Mouse (Mus musculus): ENCODE data around the gene Lrmp.
"Not testable (repeated sequence)": the region's sequence is repeated elsewhere in the genome, so short reads cannot be mapped to it uniquely, and the experiment has no call there.

Lrmp gene

DNA sequence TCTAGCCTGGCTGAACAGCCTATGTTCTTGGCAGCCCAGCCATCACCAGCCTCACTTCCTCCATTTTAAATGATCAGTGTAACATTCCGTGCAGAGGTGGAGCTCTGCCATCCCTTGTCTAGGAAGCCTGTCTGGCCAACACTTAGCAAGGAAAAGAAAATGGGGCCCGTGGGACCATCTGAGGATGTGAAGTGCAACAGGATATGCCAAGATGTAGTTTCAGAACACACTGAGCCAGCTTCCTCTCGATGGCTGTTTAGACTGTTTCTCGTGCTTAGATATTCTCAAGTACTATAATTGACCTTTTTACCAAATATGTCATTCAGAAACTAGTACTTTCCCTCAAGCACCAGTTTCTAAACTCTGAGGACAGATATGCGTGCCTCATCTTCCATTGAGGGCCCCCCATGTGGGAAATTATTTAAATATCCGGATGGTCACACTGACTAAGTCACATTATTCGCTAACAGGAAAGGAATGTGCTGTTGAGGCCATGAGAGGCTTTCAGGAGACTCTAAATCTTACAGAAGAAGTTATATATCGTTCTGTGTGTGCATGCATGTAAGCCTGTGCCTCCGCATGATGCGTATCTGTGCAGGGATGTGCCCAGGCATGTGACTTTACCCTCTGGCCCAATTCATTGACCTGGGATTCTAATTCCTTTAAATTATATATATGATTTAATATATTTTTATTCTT lies 11.1 kb upstream of the Lrmp start:
- DNase-seq (ENCODE audit: low spot score), result no peak

DNA sequence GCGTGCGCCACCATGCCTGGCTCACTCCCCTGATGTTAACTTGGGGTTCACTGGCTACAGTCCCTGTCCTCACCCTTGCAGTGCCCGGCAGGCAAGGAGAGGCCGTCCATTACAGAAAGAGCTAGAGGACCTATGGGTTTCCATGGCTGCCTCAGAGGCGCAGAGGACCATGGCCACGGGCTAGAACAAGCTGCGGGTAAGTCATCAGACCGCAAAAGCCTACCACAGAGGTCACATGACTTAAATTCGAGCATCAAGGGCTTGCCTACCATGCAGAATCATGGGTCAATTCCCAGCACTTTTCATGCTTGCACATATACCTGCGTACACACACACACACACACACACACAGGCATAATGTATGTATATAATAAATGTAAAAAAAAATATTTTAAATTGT lies 10.0 kb upstream of the Lrmp start:
- no peak for DNase-seq (ENCODE audit: low spot score)

DNA sequence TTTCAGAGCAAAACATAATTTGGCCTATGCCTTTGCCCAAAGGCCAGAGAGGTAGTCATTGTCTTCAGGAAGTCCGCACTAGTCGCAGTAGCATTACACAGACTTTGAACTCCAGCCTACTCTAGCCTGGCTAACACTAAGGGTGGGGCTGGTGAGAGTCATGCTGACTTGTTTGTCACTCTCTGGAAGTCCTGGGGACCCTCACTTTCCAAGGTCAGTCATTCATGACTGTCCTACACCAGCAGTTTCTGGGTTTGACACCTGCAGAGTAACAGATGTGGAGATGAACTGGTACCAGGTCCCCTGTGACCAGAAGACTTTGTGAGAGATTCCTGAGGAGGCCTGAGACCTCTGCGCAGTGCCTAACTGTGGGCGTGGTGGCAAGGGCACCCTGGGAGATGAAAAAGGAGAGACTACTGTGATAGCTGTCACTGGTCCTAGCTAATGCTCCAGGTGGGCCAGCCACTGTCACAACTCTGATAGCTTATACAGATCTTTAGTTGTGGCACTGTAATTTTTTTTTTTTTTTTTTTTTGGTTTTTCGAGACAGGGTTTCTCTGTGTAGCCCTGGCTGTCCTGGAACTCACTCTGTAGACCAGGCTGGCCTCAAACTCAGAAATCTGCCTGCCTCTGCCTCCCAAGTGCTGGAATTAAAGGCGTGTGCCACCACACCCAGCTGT lies 9.2 kb upstream of the Lrmp start:
- DNase-seq (ENCODE audit: low spot score), result no peak

DNA sequence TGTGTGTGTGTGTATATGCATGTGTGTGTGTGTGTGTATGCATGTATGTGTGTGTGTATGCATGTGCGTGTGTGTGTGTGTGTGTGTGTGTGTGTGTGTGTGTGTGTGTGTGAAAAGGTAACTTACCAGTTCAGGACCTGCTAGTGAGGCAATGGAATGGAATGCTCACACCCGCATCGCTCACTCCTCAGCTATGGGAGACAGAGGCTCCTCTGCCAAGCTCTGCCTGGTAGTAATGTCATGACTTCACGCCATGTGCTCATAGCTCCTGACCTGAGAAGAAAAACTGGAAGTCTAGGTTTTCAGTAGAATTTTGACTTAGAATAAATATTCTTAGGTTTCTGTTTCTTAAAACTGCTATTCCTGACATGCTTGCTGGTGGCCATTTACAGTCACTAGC lies 4.7 kb upstream of the Lrmp start:
- no peak for DNase-seq (ENCODE audit: low spot score)

DNA sequence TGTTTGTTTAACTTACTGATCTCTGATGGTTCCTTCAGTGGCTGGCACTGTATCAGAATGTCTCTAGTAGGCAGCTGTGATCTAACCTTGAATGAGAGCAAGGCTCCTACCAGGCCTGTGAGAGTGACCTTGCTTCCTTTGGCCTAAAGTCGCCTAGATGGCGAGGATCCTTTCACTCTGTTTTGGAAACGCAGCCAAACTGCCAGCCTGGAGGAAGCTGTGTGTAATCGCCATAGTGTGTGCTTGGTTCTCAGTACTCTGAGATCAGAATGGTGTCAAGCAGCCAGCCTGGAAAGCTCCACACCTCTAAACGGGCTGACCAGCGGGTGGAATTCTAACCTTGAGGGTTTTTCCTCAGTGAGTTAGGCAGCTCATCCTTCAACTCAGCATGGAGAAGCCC lies 2.6 kb upstream of the Lrmp start:
- DNase-seq (ENCODE audit: low spot score), result no peak

DNA sequence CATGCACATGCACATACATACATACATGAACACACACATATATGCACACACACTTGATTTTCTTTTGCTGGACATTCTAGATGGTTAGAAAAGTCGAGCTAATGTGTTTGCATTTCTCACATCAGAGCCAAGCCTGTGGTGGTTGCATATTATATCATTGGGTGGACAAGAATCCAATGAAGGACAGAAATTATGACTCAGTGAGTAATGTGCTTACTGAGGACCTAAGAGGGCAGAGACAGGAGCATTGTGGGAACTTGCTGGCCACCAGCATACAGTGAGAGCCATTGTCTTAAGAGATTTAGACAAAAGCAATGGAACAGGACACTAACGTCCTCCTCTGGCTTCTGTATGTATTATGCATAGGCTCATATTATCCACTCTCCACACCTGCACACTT lies 892 bp upstream of the Lrmp start:
- DNase-seq (ENCODE audit: low spot score), result no peak

DNA sequence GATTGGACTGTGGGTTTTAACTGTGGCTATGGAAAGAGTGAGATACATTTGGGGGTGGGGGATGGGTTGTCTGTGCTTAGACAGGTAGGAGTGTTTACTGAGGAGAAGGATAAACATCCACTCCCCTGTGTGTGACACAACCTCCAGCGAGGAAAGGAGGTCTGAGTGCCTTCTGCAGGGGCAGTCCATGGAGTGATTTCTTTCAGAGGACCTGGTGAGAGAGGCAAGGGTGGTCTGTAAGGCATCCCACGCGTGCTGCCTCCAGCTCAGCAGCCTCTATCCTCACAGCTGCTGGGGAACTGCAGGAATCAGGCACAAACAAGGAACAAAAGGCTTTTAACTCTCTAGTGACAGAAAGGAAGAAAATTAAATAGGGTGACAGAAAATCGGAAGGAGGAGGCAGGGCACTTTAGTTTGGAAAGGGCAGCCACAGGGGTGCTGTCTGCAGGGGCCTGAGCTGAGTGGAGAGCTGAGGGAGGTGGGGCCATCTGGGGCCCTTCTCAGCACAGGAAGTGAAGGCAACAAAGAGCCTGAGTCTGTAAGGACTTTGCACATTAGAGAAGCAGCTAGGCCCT lies 732 bp downstream of the Lrmp start:
- DNase-seq (ENCODE audit: low spot score), result no peak

DNA sequence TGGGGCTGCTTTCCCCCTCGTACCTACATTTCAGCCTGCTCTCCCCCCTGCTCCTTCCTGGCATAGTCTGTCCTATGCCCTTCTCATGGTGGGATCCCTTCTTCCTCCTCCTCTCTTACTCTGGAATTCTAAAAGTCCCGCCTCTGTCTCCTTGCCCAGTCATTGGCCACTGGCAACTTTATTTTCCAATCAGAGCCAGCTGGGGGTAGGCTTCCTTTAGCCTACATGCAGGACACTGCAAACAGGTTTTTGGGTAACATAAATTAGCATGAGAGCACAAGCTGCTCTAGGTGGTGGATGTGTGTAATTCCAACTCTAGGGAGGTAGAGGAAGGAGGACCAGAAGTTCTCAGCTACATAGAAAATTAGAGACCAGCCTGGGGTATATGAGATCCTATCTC lies 4.6 kb downstream of the Lrmp start:
- no peak for DNase-seq (ENCODE audit: low spot score)

DNA sequence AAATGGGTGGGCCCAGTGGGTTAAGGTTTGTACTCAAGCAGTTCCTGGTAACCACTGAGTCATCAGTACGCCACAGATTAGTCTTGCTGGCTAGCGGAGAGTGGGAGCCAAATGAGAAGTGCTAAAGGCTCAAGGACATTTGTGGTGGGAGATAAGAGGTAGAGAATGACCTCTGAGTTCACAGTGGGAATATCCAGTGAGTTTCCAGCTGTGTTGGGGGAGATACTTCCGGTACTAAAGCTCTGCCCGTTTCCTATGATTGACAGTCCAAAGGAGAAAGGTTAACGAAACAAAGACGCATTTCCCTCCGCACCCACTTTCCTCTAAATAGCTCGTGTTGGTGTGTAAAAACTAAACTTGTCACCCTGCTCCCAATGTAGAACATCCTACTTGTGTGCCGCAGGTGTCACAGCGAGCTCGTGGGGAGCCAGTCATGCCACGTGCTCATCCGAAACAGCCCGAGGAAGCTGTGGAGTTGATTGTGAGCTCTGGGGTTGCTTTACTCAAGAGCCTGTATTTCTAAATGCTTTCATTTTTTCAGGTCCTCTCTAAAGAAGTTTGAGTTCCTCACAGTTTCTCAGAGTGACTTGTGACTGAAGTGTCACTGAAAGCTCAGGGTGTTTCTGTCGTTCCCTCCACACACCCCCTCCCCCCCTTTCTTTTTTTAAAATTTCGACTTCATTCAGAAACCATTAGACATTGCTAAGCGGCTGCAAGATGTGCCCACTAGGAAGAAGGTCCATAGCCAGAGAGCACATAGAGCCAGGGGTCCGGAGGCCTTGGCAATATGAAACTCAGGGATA lies 5.5 kb downstream of the Lrmp start:
- DNase-seq (ENCODE audit: low spot score), result peak; percentile 39

DNA sequence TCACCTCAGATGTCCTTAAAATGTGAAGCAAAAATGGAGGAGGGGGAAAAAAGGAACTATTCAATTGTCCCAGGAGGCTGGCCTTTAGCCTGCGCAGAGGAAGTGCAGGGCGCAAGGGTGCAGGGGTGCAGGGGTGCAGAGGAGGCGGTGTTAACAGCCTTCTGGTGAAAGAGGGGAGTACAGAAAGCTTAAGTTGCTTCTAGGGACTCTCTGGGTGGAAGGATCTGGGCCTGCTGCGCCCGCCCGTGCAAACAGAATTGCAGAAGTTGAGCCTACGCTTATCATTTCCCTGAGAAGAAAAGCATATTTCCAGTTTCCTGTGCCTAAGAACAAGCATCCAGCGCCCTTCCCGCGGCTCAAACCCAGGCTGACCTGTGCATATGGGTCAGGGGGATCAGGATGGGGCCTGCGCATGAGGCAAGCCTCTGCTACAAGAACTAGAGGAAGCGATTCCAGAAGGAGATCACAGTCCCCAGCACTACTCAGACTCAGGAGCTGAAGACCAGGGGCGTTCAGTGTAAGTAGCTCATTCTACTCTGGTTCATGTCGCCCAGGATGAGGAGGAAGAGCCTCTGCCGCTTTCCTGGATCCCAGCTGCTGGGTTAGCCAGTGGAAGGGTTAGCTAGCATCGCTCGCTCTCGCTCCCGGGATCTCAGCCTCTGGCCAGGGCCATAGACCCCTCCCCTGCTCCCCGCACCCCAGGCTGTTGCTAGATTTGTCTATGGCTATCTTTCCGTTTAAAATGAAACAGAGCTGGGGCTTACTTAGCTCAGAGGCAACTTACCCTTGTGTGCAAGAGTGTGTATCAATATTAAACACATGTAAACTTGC lies 6.4 kb downstream of the Lrmp start:
- peak; percentile 41 for DNase-seq (ENCODE audit: low spot score)

DNA sequence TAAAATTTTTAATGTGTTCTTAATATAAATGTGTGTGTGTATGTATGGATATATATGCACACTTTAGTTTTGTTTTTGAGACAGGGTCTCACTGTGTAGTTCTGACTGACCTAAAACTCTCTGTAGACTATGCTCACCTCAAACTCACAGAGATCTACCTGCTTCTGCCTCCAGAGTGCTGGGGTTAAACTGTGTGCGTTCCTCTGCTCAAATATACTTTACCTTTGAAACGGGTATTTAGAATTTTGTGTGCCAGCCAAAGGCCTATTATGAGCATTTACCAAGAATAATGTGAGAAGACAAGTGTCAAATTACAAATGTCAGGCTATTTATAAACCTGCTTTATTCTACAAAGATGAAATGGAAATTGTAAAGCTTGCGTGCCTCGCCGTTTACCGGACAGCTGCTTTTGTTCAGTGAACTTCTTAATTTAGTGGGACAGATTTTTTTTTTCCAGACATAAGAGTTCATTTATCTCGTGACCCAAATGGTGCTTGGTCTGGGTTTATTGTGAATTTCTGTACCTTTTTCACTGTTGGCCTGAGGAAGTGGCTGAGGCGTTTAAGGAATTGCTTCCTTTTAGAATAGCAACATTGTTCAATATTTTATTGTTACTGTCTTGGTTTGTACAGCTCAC lies 7.1 kb downstream of the Lrmp start:
- no peak for DNase-seq (ENCODE audit: low spot score)

DNA sequence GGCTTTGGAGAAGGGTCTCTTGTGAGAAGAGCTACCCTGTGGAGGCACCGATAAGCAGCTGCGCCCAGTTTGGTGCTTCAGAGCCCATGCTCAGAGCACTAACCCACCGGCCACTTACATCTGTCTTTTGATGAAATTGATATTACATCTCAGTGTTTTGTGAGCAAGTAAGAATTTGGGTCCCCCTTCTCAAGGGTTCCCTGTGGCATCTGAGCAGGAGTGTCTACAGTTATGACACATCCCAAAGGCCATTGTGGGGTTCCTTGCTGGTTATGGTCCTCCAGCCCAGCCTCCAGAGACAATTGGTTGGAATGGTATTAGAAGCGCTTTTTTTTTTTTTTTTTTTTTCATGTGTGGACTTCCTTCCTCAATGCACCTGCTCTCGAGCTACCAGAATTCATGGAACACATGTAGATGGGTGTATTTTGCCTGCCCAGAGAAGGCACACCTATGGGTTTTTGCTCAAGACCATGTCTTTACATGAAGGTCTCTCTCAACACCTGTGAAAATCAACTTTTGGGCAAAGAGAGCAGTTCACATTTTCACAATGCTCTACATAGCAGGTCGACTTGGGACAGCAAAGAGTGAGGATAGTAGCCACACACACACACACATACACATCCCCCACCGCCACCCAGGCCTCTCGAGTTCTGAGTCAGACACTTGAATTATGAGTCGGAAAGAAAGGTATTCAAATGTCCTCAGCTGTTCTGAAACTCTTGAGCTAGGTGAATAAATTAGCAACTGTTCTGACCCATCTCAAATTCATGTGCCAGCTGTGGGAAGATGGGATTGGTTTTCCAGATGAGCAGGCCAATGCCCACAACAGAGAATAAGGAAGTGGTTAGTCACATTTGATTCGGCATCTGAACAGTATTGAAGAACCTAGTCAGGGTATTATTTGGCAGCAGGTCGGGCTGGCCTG lies 7.9 kb downstream of the Lrmp start:
- no peak for DNase-seq (ENCODE audit: low spot score)

DNA sequence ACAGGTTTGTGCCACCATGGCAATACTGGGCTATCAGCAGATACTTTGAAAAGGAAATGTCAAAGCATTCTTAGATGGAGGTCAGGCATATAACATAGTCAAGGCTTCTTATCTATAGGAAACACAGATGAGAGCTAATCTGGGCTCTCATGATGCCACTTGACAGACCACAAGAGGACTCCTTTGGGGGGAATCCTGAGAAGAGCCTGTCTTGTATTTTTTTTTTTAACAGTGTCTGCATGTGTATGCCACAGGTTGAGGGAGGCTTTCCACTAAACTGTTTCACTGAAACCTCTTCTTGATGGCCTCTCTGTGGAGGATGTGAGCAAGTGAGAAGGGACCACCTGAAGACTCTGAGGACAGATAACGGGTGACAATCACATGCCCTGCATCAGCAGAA lies 9.2 kb downstream of the Lrmp start:
- no peak for DNase-seq (ENCODE audit: low spot score)

DNA sequence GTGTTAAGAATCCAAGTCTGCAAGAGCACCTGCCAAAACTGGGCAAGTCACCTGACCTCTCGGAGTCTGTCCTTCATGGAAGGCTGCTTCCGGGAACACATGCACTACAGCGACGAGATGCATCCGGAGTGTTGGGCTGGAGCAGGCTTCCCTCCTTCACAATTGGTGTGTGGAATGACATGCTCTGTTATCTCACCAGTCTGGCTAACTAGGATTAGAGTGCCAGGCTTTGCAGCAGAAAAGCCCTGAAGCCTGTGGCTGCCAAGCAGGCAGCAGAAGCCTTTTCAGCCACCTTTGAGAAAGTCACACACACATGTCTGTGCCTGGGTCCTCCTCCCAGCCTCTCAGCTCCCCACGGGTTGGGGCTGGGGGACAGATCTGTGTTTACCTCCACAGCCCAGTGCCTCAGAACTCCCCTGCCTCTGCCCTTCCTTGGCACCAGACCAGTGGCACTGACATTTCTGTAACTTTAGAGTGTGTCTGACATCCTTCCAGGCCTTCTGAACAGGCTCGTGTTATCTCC lies 10.2 kb downstream of the Lrmp start:
- no peak for DNase-seq (ENCODE audit: low spot score)

DNA sequence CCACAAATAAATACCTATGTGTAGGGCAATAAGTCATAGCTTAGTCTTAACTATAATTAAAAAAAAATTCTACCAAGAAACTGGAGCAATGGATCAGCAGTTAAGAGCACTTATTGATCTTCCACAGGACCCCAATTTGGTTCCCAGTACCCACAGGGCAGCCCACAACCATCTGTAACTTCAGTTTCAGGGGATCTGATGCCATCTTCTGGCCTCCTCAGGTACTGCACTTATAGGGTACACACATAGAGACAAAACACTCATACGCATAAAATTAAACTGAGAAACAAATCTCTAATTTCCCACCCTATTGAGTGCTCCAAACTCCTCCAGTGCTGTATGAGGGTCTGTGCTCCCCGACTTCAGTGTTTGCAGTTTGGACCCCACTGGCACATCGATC lies 12.2 kb downstream of the Lrmp start:
- DNase-seq (ENCODE audit: low spot score), result no peak

DNA sequence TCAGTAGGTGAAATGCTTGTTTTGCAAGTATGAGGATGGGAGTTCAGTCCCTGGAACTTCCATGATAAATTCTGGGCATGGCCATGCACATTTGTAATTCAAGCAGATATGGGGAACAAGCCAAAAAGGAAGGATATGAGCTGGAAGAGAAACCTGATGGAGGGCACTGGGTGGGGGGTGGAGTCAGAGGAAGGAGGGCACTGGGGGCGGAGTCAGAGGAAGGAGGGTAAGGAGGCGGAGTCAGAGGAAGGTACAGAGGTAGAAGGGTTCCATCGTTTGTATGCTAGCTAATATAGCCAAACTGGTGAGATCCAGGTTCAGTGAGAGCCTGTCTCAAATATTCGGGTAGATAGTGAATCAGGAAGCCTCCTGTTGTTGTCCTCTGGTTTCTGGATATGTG lies 14.1 kb downstream of the Lrmp start:
- no peak for DNase-seq (ENCODE audit: low spot score)

DNA sequence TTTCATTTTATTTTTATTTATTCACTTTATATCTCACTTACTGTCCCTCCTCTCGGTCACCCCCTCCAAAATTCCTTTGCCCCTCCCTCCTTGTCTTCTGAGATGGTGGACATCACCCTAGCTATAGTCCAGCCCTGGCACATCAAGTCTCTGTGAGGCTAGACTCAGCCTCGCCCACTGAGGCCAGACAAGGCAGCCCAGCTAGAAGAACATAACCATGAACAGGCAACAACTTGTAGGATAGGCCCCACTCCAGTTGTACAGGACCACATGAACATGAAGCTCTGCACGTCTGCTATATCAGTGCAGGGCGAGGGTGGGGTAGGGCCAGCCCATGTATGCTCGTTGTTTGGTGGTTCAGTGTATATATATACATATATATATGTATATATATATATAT lies 16.5 kb downstream of the Lrmp start:
- DNase-seq (ENCODE audit: low spot score), result no peak

DNA sequence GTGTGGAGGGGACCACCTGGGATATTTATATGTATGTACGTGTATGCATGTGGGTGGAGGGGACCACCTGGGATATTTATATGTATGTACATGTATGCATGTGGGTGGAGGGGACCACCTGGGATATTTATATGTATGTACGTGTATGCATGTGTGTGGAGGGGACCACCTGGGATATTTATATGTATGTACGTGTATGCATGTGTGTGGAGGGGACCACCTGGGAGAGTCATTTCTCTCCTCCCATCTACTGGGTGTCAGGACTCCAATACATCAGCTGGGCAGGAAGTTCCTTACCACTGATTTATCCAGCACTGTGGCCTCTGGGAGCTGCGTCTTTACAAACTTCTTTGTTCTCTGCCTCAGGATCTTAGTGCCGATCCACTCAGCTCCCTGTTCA lies 17.5 kb downstream of the Lrmp start:
- not testable (repeated sequence) for DNase-seq (ENCODE audit: low spot score)

DNA sequence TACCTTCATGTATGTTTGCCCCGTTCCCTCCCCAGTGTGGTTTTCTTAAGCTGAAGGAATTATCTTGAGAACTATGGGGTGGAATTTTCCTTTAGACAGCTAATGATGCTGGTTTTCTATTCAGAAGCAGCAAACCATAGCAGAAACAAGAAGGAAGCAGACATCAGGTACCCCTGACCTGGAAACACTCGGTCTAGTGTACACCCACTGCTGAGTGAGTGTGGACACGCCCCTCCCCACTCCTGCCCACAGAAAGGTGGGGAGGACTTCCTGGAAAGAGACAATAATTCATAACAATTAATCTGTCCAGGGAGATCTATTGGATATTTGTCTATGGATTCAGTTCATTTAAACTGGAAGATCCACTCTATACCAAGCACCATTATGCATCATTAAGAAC lies 19.8 kb downstream of the Lrmp start:
- no peak for DNase-seq (ENCODE audit: low spot score)

DNA sequence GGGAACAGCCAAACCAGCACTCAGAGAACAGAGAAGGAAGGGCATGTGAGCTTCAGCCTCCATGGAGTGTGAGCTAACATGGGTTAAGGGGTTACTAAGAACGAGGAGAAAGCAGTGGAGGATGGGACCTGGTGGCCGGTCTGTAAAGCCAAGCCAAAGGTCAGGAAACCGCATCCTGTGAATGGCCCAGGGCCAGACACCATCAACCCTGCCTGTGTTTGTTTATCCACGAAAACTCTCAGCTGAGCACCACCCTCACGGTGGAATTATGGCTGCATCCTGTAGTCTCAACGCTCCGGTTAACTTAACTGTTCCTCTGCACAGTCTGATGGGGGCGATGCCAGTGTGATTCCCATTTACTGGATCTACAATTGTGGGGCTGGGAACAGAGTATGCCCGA lies 20.4 kb downstream of the Lrmp start:
- DNase-seq (ENCODE audit: low spot score), result no peak

All from spleen, adult 12 weeks (tissue).